Mouse (Mus musculus) bone marrow, adult 2 months (tissue): ENCODE results near the gene Arl2.

Source experiments
- CTCF ChIP-seq: fragments of 200-500 bp; IDR thresholded peaks from 2 replicates; pipeline ENCODE4 v1.5.1; 2011; ENCODE audit warnings: low read length, control low read depth; ENCODE audit not compliant: control insufficient read depth, insufficient read depth
- POLR2A ChIP-seq: fragments of 200-500 bp; IDR thresholded peaks from 2 replicates; pipeline ENCODE4 v1.6.1; 2011; ENCODE audit warnings: low read depth, mild to moderate bottlenecking, control low read depth, low read length, borderline replicate concordance; ENCODE audit not compliant: control insufficient read depth

GRCm38 (mm10) chr19:6084478-6085248, 56.7 kb downstream of the Arl2 start, which contains the start of the genes Zfpl1 and Cdca5:
- peak; percentile 82 for TF ChIP-seq POLR2A
- no peak; the same call in 1 of the 2 replicates for TF ChIP-seq CTCF
